Mouse (Mus musculus) erythroblast, adult 5-6 weeks (primary cell): ENCODE data around the gene Phf19. TPM values are rescaled to one million over a fixed set of nuclear protein-coding genes. Genes with fewer than 3 reads are reported as not detected.

Experiments used
- ATAC-seq: replicated peaks from 2 replicates; pipeline ENCODE4 v1.8.0; 2016; ENCODE audit warnings: moderate number of reproducible peaks, mild to moderate bottlenecking, moderate TSS enrichment, inconsistent platforms; ENCODE audit not compliant: poor library complexity, low FRiP score, severe bottlenecking
- total RNA-seq, 2 experiments: library from RNA; stranded (forward) in 1 of 2; stranded (reverse) in 1 of 2; fragments of 150-400 nt in 1 of 2; fragments of 200-764, 138-1000 nt in 1 of 2; gene quantifications; 2 replicates each; pipeline versions ENCODE4 v1.2.3 to v1.2.4; 2015 to 2017; ENCODE audit warnings: low replicate concordance in 2 of 2

Phf19 gene
- total RNA-seq (2015; ENCODE audit: low replicate concordance) (1.7 and 1.9 TPM in 2 replicates), total RNA-seq (2017; ENCODE audit: low replicate concordance) (0.42 and 1.9 TPM in 2 replicates)

GRCm38 (mm10) chr2:34913218-34914068, at the start of gene Phf19:
Gene Phf19, minus strand, starts transcription at chr2:34914026.
- no peak for ATAC-seq

- ATAC-seq: peak; percentile 57
Measured at GRCm38 (mm10) chr2:34963371-34963956, 49.6 kb upstream of the Phf19 start.

- ATAC-seq: no peak
Measured at GRCm38 (mm10) chr2:34962893-34963292, 49.1 kb upstream of the Phf19 start.

- no peak for ATAC-seq
Measured at GRCm38 (mm10) chr2:34962211-34962610, 48.4 kb upstream of the Phf19 start.

- no peak for ATAC-seq
Measured at GRCm38 (mm10) chr2:34961481-34962036, 47.7 kb upstream of the Phf19 start, which contains the start of gene Traf1. Gene Traf1, minus strand, starts transcription at chr2:34961772.

GRCm38 (mm10) chr2:34960966-34961365, 47.1 kb upstream of the Phf19 start:
- no peak for ATAC-seq

GRCm38 (mm10) chr2:34960466-34960865, 46.6 kb upstream of the Phf19 start:
- no peak for ATAC-seq

GRCm38 (mm10) chr2:34958582-34958981, 44.8 kb upstream of the Phf19 start:
- no peak for ATAC-seq

GRCm38 (mm10) chr2:34958036-34958435, 44.2 kb upstream of the Phf19 start:
- ATAC-seq: no peak

- no peak for ATAC-seq
Measured at GRCm38 (mm10) chr2:34957405-34957804, 43.6 kb upstream of the Phf19 start.

- no peak for ATAC-seq
Measured at GRCm38 (mm10) chr2:34956941-34957340, 43.1 kb upstream of the Phf19 start.

- ATAC-seq: no peak
Measured at GRCm38 (mm10) chr2:34954344-34954743, 40.5 kb upstream of the Phf19 start.

GRCm38 (mm10) chr2:34953547-34954116, 39.8 kb upstream of the Phf19 start:
- no peak for ATAC-seq

GRCm38 (mm10) chr2:34953018-34953417, 39.2 kb upstream of the Phf19 start:
- ATAC-seq: no peak

- ATAC-seq: no peak
Measured at GRCm38 (mm10) chr2:34951469-34951868, 37.6 kb upstream of the Phf19 start.

- ATAC-seq: no peak
Measured at GRCm38 (mm10) chr2:34948622-34949021, 34.8 kb upstream of the Phf19 start.

- no peak for ATAC-seq
Measured at GRCm38 (mm10) chr2:34946046-34946445, 32.2 kb upstream of the Phf19 start.

- ATAC-seq: no peak
Measured at GRCm38 (mm10) chr2:34945580-34945979, 31.8 kb upstream of the Phf19 start.

GRCm38 (mm10) chr2:34944761-34945160, 30.9 kb upstream of the Phf19 start:
- no peak for ATAC-seq

GRCm38 (mm10) chr2:34943556-34944120, 29.8 kb upstream of the Phf19 start:
- no peak for ATAC-seq
